Mouse (Mus musculus): ENCODE measurements around the gene Cd2. TPM values are rescaled to one million over a fixed set of nuclear protein-coding genes. Genes with fewer than 3 reads are reported as not detected.

The Cd2 gene
- polyA plus RNA-seq, 1 experiment from 2014 or later, result not detected

- H3K4me2 ChIP-seq (replicated peaks), result no peak overlapping the region
- 90% methylated on average over 5 of the region's 5 CpGs for WGBS
These were observed 52.4 kb downstream of the Cd2 start for GRCm38 (mm10) chr3:101235321-101235720.

DNA sequence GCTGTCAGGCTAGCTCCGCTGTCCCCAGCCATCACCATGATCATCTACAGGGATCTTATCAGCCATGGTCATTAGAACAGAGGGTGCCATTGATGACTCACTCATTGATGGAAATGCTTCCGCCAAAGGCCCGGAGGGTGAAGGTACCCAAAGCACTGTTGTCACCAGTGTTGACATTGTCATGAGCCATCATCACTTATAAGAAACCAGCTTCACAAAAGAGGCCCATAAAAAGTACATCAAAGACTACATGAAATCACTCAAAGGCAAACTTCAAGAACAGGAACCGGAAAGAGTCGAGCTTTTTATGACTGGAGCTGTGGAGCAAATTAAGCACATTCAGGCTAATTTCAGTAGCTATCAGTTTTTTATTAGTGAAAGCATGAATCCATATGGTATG is 54.3 kb downstream of the Cd2 start:
- no peak overlapping the region for H3K4me2 ChIP-seq (replicated peaks)
- no peak overlapping the region for H3K9ac ChIP-seq
- H3K36me3 ChIP-seq, result no peaks in the 10 kb centered on the region
- no peak overlapping the region for H3K27ac ChIP-seq
- peaks cover 23% of the 10 kb centered on the region for H3K4me1 ChIP-seq
- 51% methylated on average over 5 of the region's 5 CpGs for WGBS
- no peaks in the 10 kb centered on the region for H3K27me3 ChIP-seq
- no peak for ATAC-seq (ENCODE audit: low FRiP score, low read depth)
- H3K9me3 ChIP-seq, result no peaks in the 10 kb centered on the region
- no peak overlapping the region for H3K4me3 ChIP-seq

More at GRCm38 (mm10) chr3:101235321-101235720, 52.4 kb downstream of the Cd2 start:
- Histone ChIP-seq H3K27ac (no peak overlapping the region), H3K4me1 (peaks cover 28% of the 10 kb centered on the region), H3K9ac (no peak overlapping the region), H3K4me3 (no peak overlapping the region), H3K27me3 (no peaks in the 10 kb centered on the region), H3K9me3 (no peaks in the 10 kb centered on the region), H3K36me3 (no peaks in the 10 kb centered on the region)
- ATAC-seq (ENCODE audit: low FRiP score, low read depth), result no peak

- H3K36me3 ChIP-seq, result no peaks in the 10 kb centered on the region
- no peak overlapping the region for H3K4me3 ChIP-seq
- no peaks in the 10 kb centered on the region for H3K27me3 ChIP-seq
- no peak for ATAC-seq (ENCODE audit: low FRiP score, low read depth)
- no peak overlapping the region for H3K4me2 ChIP-seq (replicated peaks)
- peaks cover 19% of the 10 kb centered on the region for H3K4me1 ChIP-seq
- no peak overlapping the region for H3K27ac ChIP-seq
- H3K9ac ChIP-seq, result no peak overlapping the region
- no peaks in the 10 kb centered on the region for H3K9me3 ChIP-seq
- WGBS, result 40% methylated on average over 8 of the region's 8 CpGs
These were observed 55.2 kb downstream of the Cd2 start for GRCm38 (mm10) chr3:101232570-101232969.

DNA sequence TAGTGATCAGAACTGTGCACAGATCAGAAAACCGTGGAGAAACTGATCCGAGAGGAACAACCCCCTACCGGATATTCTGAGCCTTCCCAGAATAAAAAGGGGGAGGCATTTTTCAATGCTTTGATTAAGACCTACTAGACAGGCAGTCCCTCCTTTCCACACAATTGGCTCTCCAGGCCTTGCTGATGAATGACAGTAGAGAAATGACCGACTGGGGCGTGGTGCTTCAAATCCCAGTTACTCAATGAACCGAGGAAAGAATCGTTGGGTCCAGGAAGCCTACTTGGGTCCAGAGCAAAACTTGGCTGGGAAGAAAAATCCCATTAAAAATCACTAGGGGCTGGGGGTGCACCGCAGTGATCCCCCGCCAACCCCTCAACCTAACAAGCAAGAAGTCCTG is 57.5 kb downstream of the Cd2 start:
- no peak overlapping the region for H3K4me3 ChIP-seq
- WGBS, result 82% methylated on average over 9 of the region's 9 CpGs
- H3K9me3 ChIP-seq, result no peaks in the 10 kb centered on the region
- ATAC-seq (ENCODE audit: low FRiP score, low read depth), result no peak
- H3K27ac ChIP-seq, result no peak overlapping the region
- no peak overlapping the region for H3K4me2 ChIP-seq (replicated peaks)
- H3K27me3 ChIP-seq, result no peaks in the 10 kb centered on the region
- H3K36me3 ChIP-seq, result no peaks in the 10 kb centered on the region
- H3K4me1 ChIP-seq, result peaks cover 6% of the 10 kb centered on the region
- no peak overlapping the region for H3K9ac ChIP-seq

DNA sequence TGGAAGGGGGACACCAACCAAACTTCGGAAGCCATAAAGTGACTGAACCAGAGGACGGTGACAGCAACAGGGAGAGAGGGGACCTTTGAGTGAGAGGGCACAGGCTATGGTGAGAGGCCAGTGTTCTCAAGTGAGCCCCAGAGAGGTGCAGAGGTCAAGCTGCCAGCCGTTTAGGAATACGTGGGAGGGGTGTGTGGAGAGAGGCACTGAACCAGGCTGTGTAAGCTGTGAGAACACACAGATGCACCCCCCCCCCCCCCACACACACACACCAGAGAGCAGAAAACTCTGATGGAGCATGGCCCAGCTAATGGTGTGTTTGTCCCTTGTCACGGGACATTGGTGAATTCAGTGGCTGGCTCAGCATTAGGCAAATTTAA is 58.2 kb downstream of the Cd2 start:
- WGBS, result 40% methylated on average over 5 of the region's 5 CpGs
- H3K9me3 ChIP-seq, result no peaks in the 10 kb centered on the region
- no peaks in the 10 kb centered on the region for H3K36me3 ChIP-seq
- H3K4me3 ChIP-seq, result no peak overlapping the region
- no peaks in the 10 kb centered on the region for H3K27me3 ChIP-seq
- ATAC-seq (ENCODE audit: low FRiP score, low read depth), result no peak
- H3K27ac ChIP-seq, result no peak overlapping the region
- no peak overlapping the region for H3K9ac ChIP-seq
- H3K4me1 ChIP-seq, result peaks cover 6% of the 10 kb centered on the region
- no peak overlapping the region for H3K4me2 ChIP-seq (replicated peaks)

DNA sequence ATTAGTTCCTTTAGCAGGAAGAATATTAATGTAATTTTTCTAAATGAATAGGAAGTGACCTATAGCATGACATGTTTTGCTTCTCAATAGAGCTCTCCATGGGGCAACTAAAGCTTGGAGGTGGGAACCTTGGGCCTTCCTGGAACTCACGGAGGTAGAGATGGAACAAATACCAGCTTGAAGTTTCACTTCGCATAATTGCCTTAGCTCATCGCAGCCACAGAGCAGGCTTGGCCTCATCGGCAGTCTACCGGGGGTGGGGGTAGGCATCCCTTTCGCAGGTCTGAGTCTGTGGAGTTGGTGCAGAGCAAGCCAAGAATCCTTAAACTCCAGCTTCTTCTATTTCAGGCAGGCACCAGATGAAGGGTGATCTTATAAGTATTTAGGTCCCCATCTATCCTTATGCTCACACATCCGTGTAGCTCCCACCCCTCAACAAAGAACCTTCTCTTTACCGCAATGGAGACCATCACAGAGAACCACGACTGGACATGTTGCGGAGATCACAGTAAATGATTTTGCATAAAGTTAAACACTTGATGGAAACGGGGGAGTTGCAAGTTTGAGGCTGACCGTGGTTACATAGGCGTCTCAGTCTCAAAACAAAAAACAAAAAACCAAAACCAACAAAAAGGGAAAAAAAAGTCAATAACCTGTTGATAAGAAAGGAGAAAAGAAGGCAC is 58.7 kb downstream of the Cd2 start:
- 86% methylated on average over 13 of the region's 13 CpGs for WGBS
- H3K4me1 ChIP-seq, result peaks cover 6% of the 10 kb centered on the region
- no peak for ATAC-seq (ENCODE audit: low FRiP score, low read depth)
- H3K36me3 ChIP-seq, result no peaks in the 10 kb centered on the region
- H3K9ac ChIP-seq, result no peak overlapping the region
- no peak overlapping the region for H3K4me2 ChIP-seq (replicated peaks)
- no peak overlapping the region for H3K4me3 ChIP-seq
- H3K27me3 ChIP-seq, result no peaks in the 10 kb centered on the region
- no peaks in the 10 kb centered on the region for H3K9me3 ChIP-seq
- H3K27ac ChIP-seq, result no peak overlapping the region

DNA sequence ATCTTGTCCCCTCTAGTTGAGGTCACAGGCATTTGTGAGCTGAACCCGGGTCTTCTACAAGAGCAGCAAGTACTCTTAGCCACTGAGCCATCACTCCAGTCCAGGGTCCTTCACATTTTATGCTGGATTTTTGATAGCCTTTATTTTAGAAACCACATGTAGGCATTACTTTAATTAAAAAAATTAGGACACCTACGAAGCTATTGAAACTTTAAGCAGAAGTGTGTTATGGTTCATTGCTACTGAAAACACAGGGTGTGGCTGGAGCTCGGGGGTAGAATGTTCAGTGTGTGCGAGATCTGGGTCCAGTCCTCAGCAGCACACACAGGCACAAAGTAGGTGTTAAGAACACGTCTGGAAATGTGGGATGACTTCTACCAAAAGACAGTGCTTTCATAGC is 59.7 kb downstream of the Cd2 start:
- no peak overlapping the region for H3K4me2 ChIP-seq (replicated peaks)
- no peaks in the 10 kb centered on the region for H3K36me3 ChIP-seq
- H3K4me3 ChIP-seq, result no peak overlapping the region
- no peaks in the 10 kb centered on the region for H3K27me3 ChIP-seq
- no peak overlapping the region for H3K27ac ChIP-seq
- H3K4me1 ChIP-seq, result peaks cover 6% of the 10 kb centered on the region
- H3K9ac ChIP-seq, result no peak overlapping the region
- WGBS, result 76% methylated on average over 5 of the region's 5 CpGs
- H3K9me3 ChIP-seq, result no peaks in the 10 kb centered on the region
- no peak for ATAC-seq (ENCODE audit: low FRiP score, low read depth)

Other genes starting within 250 kb of the Cd2 start
- gene Ptgfrn, start 177.7 kb downstream of the Cd2 start, polyA plus RNA-seq (2015; fragmentation: Nextera tagmentation; extraction: Ambion mirVana), result 6.6 and 6.7 TPM in 2 replicates
- 93.6 and 96.5 TPM in 2 replicates for gene Igsf3, start 89.1 kb upstream of the Cd2 start, polyA plus RNA-seq (2015; fragmentation: Nextera tagmentation; extraction: Ambion mirVana)